Mouse (Mus musculus) megakaryocyte, embryonic 14.5 days (primary cell): ENCODE results near the gene Agfg1.

ENCODE experiments used
- FLI1 ChIP-seq: IDR thresholded peaks from 2 replicates; pipeline ENCODE4 v1.6.1; 2012; ENCODE audit warnings: low read length, inconsistent platforms, mixed read lengths
- GATA1 ChIP-seq: IDR thresholded peaks from 3 replicates; pipeline ENCODE4 v1.6.1; 2012; ENCODE audit warnings: mixed read lengths, low read length, inconsistent platforms, borderline replicate concordance

- no peak for TF ChIP-seq GATA1
- TF ChIP-seq FLI1: no peak
Observed at GRCm38 (mm10) chr1:82838469-82839295, 601 bp upstream of the Agfg1 start.
